Mouse (Mus musculus) limb, embryonic 11.5 days (tissue): ENCODE data around the gene Ap1m2. TPM values are rescaled to one million over a fixed set of nuclear protein-coding genes. Genes with fewer than 3 reads are reported as not detected.

Experiments used
- ATAC-seq: fragments of 200-750 bp; cut with Nextera tagmentation; 2 replicates; pipeline ENCODE4 v1.8.0; 2017; ENCODE audit warnings: low read depth; ENCODE audit not compliant: insufficient number of reproducible peaks, low FRiP score, low TSS enrichment
- DNase-seq: peaks from one replicate; pipeline ENCODE4 v3.0.0-alpha.2; 2015; ENCODE audit warnings: low spot score
- H3K27ac ChIP-seq: fragments of 300-500 bp; sonication (generic); replicated peaks from 2 replicates; pipeline ENCODE4 v1.5.1; 2014; ENCODE audit warnings: low read depth, mild to moderate bottlenecking, low read length
- H3K27me3 ChIP-seq: fragments of 300-500 bp; sonication (generic); 2 replicates; pipeline ENCODE4 v1.6.1; 2014; ENCODE audit warnings: mild to moderate bottlenecking, low read length, mixed read lengths; ENCODE audit not compliant: control insufficient read depth, insufficient read depth
- H3K36me3 ChIP-seq: fragments of 300-500 bp; sonication (generic); 2 replicates; pipeline ENCODE4 v1.6.1; 2014; ENCODE audit warnings: mild to moderate bottlenecking, low read length, moderate library complexity, mixed read lengths; ENCODE audit not compliant: control insufficient read depth, insufficient read depth
- H3K4me1 ChIP-seq: fragments of 300-500 bp; sonication (generic); 2 replicates; pipeline ENCODE4 v1.6.1; 2014; ENCODE audit warnings: low read length, mixed read lengths; ENCODE audit not compliant: control insufficient read depth, insufficient read depth
- H3K4me2 ChIP-seq: fragments of 300-500 bp; sonication (generic); 2 replicates; pipeline ENCODE4 v1.6.1; 2014; ENCODE audit warnings: low read depth, mild to moderate bottlenecking, moderate library complexity; ENCODE audit not compliant: severe bottlenecking
- H3K4me3 ChIP-seq: fragments of 300-500 bp; sonication (generic); 2 replicates; pipeline ENCODE4 v1.5.1; 2014; ENCODE audit warnings: low read depth, low read length
- H3K9ac ChIP-seq: fragments of 300-500 bp; sonication (generic); 2 replicates; pipeline ENCODE4 v1.6.1; 2014; ENCODE audit warnings: mild to moderate bottlenecking, low read length
- H3K9me3 ChIP-seq: fragments of 300-500 bp; sonication (generic); 2 replicates; pipeline ENCODE4 v1.6.1; 2016; ENCODE audit warnings: low read length; ENCODE audit not compliant: control insufficient read depth
- WGBS: fragments of 180-500 bp; shearing (Covaris S2); extraction: QIAGEN DNeasy Blood & Tissue Kit; methylation state at CpG from one replicate; pipeline ENCODE4 v1.1.7; 2014; 5-methylcytosine and 5-hydroxymethylcytosine counted together
- polyA plus RNA-seq: library from polyadenylated mRNA; unstranded; fragments of >200 nt; fragmentation: Nextera tagmentation; extraction: Ambion mirVana; gene quantifications from 2 replicates; pipeline ENCODE4 v1.2.1, GENCODE M21; 2014

The Ap1m2 gene
- polyA plus RNA-seq, 1 experiment from 2014 or later, result 8.2 TPM

- no peak overlapping the region for H3K9ac ChIP-seq
- H3K36me3 ChIP-seq, result no peaks in the 10 kb centered on the region
- no peak overlapping the region for H3K27ac ChIP-seq
- no peak for DNase-seq
- peaks cover 17% of the 10 kb centered on the region for H3K27me3 ChIP-seq
- no peak for ATAC-seq
- peaks cover 7% of the 10 kb centered on the region; the same call in 1 of the 2 replicates for H3K4me1 ChIP-seq
- no peak overlapping the region for H3K4me3 ChIP-seq
- H3K4me2 ChIP-seq, result no peak overlapping the region
- H3K9me3 ChIP-seq, result no peaks in the 10 kb centered on the region
These were observed 57.4 kb downstream of the Ap1m2 start for GRCm38 (mm10) chr9:21254690-21255089.

- 37% methylated on average over 13 of the region's 13 CpGs for WGBS
- ATAC-seq, result no peak
- no peak overlapping the region for H3K27ac ChIP-seq
These were observed 60.9 kb downstream of the Ap1m2 start for GRCm38 (mm10) chr9:21251116-21251735.

GRCm38 (mm10) chr9:21250509-21250908 lies 61.6 kb downstream of the Ap1m2 start:
- ATAC-seq, result no peak
- DNase-seq, result no peak
- Histone ChIP-seq H3K36me3 (no peaks in the 10 kb centered on the region), H3K4me2 (no peak overlapping the region), H3K4me1 (peaks cover 12% of the 10 kb centered on the region), H3K27ac (no peak overlapping the region), H3K27me3 (peaks cover 52% of the 10 kb centered on the region), H3K9me3 (no peaks in the 10 kb centered on the region), H3K9ac (no peak overlapping the region), H3K4me3 (no peak overlapping the region)
- 42% methylated on average over 2 of the region's 2 CpGs for WGBS

More at GRCm38 (mm10) chr9:21251116-21251735, 60.9 kb downstream of the Ap1m2 start:
- H3K4me1 ChIP-seq, result peaks cover 12% of the 10 kb centered on the region
- H3K4me3 ChIP-seq, result no peak overlapping the region
- no peak for DNase-seq
- H3K9ac ChIP-seq, result no peak overlapping the region
- no peaks in the 10 kb centered on the region for H3K9me3 ChIP-seq
- no peak overlapping the region for H3K4me2 ChIP-seq
- H3K36me3 ChIP-seq, result no peaks in the 10 kb centered on the region
- H3K27me3 ChIP-seq, result peaks cover 45% of the 10 kb centered on the region

- Histone ChIP-seq H3K4me1 (peaks cover 15% of the 10 kb centered on the region), H3K27ac (no peak overlapping the region), H3K9ac (no peak overlapping the region), H3K27me3 (peaks cover 59% of the 10 kb centered on the region), H3K4me2 (no peak overlapping the region), H3K4me3 (no peak overlapping the region), H3K9me3 (no peaks in the 10 kb centered on the region), H3K36me3 (no peaks in the 10 kb centered on the region)
- no peak for ATAC-seq
- no peak for DNase-seq
- 17% methylated on average over 17 of the region's 17 CpGs for WGBS
These were observed 62.3 kb downstream of the Ap1m2 start for GRCm38 (mm10) chr9:21249629-21250508.

GRCm38 (mm10) chr9:21248326-21248725 lies 63.8 kb downstream of the Ap1m2 start, which contains the start of gene S1pr5:
TSS of gene S1pr5 (minus strand) at chr9:21248443.
- 2% methylated on average over 29 of the region's 30 CpGs for WGBS
- H3K4me2 ChIP-seq, result peak within 1 kb of the TSS; percentile 33
- ATAC-seq, result no peak

GRCm38 (mm10) chr9:21246342-21246741 lies 65.8 kb downstream of the Ap1m2 start:
- Histone ChIP-seq H3K4me2 (no peak overlapping the region), H3K9ac (no peak overlapping the region), H3K4me1 (peaks cover 21% of the 10 kb centered on the region), H3K27me3 (peaks cover 83% of the 10 kb centered on the region), H3K36me3 (no peaks in the 10 kb centered on the region), H3K9me3 (no peaks in the 10 kb centered on the region), H3K27ac (no peak overlapping the region), H3K4me3 (no peak overlapping the region)
- DNase-seq (no peak), ATAC-seq (no peak)
- 70% methylated on average over 1 of the region's 1 CpGs for WGBS

More at GRCm38 (mm10) chr9:21248326-21248725, 63.8 kb downstream of the Ap1m2 start, which contains the start of gene S1pr5:
- no peaks in the 10 kb centered on the region for H3K9me3 ChIP-seq
- H3K4me3 ChIP-seq, result peak within 1 kb of the TSS; percentile 16; the same call in 1 of the 2 replicates
- H3K27me3 ChIP-seq, result peaks cover 74% of the 10 kb centered on the region
- peaks cover 22% of the 10 kb centered on the region for H3K4me1 ChIP-seq
- H3K27ac ChIP-seq, result no peak within 1 kb of the TSS
- no peaks in the 10 kb centered on the region for H3K36me3 ChIP-seq
- H3K9ac ChIP-seq, result no peak within 1 kb of the TSS
- peak; percentile 40 for DNase-seq

GRCm38 (mm10) chr9:21245113-21245487 lies 67.0 kb downstream of the Ap1m2 start:
- 3% methylated on average over 16 of the region's 16 CpGs for WGBS
- no peaks in the 10 kb centered on the region for H3K36me3 ChIP-seq
- peaks cover 16% of the 10 kb centered on the region for H3K4me1 ChIP-seq
- peak overlapping the region; percentile 45 for H3K4me3 ChIP-seq
- H3K9ac ChIP-seq, result peak overlapping the region; percentile 47
- DNase-seq (no peak), ATAC-seq (no peak)
- H3K4me2 ChIP-seq, result peak overlapping the region; percentile 77
- no peak overlapping the region for H3K27ac ChIP-seq
- peaks cover 72% of the 10 kb centered on the region for H3K27me3 ChIP-seq
- H3K9me3 ChIP-seq, result no peaks in the 10 kb centered on the region

GRCm38 (mm10) chr9:21244428-21245112 lies 67.6 kb downstream of the Ap1m2 start:
- ATAC-seq (no peak; the same call in 1 of the 2 replicates), DNase-seq (peak; percentile 70)
- Histone ChIP-seq H3K9ac (peak overlapping the region; percentile 47), H3K4me3 (peak overlapping the region; percentile 45), H3K4me2 (peak overlapping the region; percentile 77), H3K27ac (no peak overlapping the region), H3K27me3 (peaks cover 67% of the 10 kb centered on the region), H3K9me3 (no peaks in the 10 kb centered on the region), H3K36me3 (no peaks in the 10 kb centered on the region), H3K4me1 (peaks cover 16% of the 10 kb centered on the region)
- WGBS, result 1% methylated on average over 72 of the region's 72 CpGs
